Mouse (Mus musculus) brain, embryonic 18.5 days (tissue): ENCODE measurements around the gene Gnao1.

Source experiments
- DNase-seq: peaks from one replicate; pipeline ENCODE4 v3.0.0-alpha.2; 2012; ENCODE audit warnings: low read depth, low spot score

Gene Gnao1

GRCm38 (mm10) chr8:93941636-93942054 is 131.9 kb downstream of the Gnao1 start:
- no peak for DNase-seq

GRCm38 (mm10) chr8:93945781-93946180 is 136.0 kb downstream of the Gnao1 start:
- no peak for DNase-seq

GRCm38 (mm10) chr8:93946397-93946796 is 136.6 kb downstream of the Gnao1 start:
- DNase-seq: no peak

GRCm38 (mm10) chr8:93950133-93950532 is 140.4 kb downstream of the Gnao1 start:
- DNase-seq: no peak

- DNase-seq: no peak
These were observed 142.7 kb downstream of the Gnao1 start for GRCm38 (mm10) chr8:93952511-93952910.

- no peak for DNase-seq
These were observed 148.6 kb downstream of the Gnao1 start for GRCm38 (mm10) chr8:93958402-93958801.

GRCm38 (mm10) chr8:93960909-93961308 is 151.1 kb downstream of the Gnao1 start:
- DNase-seq: no peak

GRCm38 (mm10) chr8:93968293-93968692 is 158.5 kb downstream of the Gnao1 start:
- DNase-seq: no peak

GRCm38 (mm10) chr8:93969626-93970340 is 160.0 kb downstream of the Gnao1 start:
- DNase-seq: no peak

- DNase-seq: no peak
These were observed 161.7 kb downstream of the Gnao1 start for GRCm38 (mm10) chr8:93971451-93971850.

GRCm38 (mm10) chr8:93972211-93972610 is 162.4 kb downstream of the Gnao1 start:
- DNase-seq: no peak

GRCm38 (mm10) chr8:93972971-93973734 is 163.4 kb downstream of the Gnao1 start:
- DNase-seq: no peak

GRCm38 (mm10) chr8:93973831-93974375 is 164.1 kb downstream of the Gnao1 start:
- no peak for DNase-seq

- no peak for DNase-seq
These were observed 164.9 kb downstream of the Gnao1 start for GRCm38 (mm10) chr8:93974602-93975186.

- no peak for DNase-seq
These were observed 165.6 kb downstream of the Gnao1 start for GRCm38 (mm10) chr8:93975358-93975757.

- no peak for DNase-seq
These were observed 166.9 kb downstream of the Gnao1 start for GRCm38 (mm10) chr8:93976446-93977211.

- DNase-seq: no peak
These were observed 170.4 kb downstream of the Gnao1 start for GRCm38 (mm10) chr8:93980141-93980540.

GRCm38 (mm10) chr8:93981679-93982215 is 172.0 kb downstream of the Gnao1 start:
- no peak for DNase-seq

GRCm38 (mm10) chr8:93983827-93984226 is 174.1 kb downstream of the Gnao1 start:
- DNase-seq: no peak

GRCm38 (mm10) chr8:93984731-93985130 is 175.0 kb downstream of the Gnao1 start:
- DNase-seq: no peak

- DNase-seq: no peak
These were observed 180.0 kb downstream of the Gnao1 start for GRCm38 (mm10) chr8:93989739-93990138.
